Mouse (Mus musculus): ENCODE results near the gene Scrn2.
A peak's percentile ranks its signal among the peaks of the same experiment; 100 is the strongest.

Gene Scrn2

GRCm38 (mm10) chr11:97018583-97019344 lies 11.0 kb upstream of the Scrn2 start:
- peak; percentile 54 to 63 for DNase-seq

GRCm38 (mm10) chr11:97019345-97019708 lies 10.4 kb upstream of the Scrn2 start:
- no peak for DNase-seq

- peak; percentile 24 to 45 for DNase-seq
Measured at GRCm38 (mm10) chr11:97021121-97021765, 8.5 kb upstream of the Scrn2 start.

GRCm38 (mm10) chr11:97021873-97022484 lies 7.8 kb upstream of the Scrn2 start:
- DNase-seq = peak; percentile 87 to 92

- DNase-seq = peak in 1 of 2 experiments; percentile 40
Measured at GRCm38 (mm10) chr11:97024977-97025376, 4.8 kb upstream of the Scrn2 start.

DNA sequence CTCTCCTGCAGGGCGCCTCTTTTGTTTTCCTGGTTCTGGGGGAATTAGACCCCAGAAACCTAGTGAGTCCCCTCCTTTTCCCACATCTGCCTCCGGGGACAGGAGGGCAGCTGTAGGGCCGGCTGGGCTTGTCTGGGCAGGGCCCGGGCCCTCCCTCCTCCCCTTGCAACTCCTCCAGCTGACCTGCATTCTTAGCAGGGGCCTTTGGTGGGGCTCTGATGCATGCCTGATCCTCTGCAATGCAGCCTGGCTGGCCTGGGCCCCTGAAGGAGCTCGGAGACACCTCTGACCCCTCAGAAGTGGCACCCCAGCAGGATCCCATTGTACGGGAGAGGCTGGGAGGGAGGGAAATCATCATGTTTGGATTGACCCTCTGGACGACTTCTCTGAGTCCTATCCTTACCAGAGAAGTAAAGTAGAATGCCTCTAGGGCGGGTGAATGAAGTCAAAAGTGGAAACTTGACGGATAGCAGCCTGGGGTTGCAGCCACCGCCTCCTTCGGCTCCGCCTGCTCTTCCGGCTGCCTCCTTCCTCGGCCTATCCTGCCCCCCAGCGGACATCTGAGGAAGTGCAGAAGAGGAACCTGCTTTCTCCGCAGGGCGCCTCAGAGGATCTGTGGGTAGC lies 3.9 kb upstream of the Scrn2 start:
- DNase-seq = peak; percentile 93 to 94

DNA sequence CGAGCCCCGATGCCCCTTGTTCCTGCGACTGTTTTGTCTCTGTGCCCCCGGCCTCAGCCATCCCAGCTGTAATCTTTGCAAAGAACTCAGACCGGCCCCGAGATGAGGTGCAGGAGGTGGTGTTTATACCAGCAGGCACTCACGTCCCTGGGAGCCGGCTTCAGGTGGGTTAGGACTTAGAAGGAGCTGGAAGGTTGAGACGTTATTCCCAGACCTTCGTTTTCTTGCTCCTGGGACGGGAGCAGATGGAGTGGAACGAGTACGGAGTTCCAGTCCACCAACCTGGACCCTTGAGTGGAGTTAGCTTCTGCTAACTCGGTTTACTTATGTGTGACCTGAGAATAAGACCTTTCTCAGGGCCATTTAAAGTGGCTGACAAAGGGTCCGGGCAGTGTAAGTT lies 688 bp downstream of the Scrn2 start:
- DNase-seq = no peak

DNA sequence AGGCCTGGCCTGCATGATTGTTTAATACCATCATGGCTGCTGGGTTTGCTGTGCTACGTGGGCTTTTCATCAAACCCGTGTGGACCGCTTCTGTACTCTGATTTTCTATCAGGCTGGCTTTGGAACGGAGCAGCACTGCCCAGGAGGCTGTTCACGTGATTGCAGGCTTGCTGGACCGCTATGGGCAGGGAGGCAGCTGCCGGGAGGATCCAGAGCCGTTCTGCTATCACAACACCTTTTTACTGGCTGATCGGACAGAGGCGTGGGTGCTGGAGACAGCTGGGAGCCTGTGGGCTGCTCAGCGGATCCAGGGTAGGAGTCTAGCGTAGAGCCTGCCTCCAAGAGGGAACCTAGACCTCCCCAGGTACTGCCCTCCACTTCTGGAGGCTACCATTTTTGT lies 2.2 kb downstream of the Scrn2 start:
- peak; percentile 34 to 59 for DNase-seq

GRCm38 (mm10) chr11:97032499-97032898 lies 2.8 kb downstream of the Scrn2 start:
- no peak for DNase-seq

- DNase-seq = no peak
Measured at GRCm38 (mm10) chr11:97033781-97034180, 4.0 kb downstream of the Scrn2 start.

- DNase-seq = peak in 1 of 2 experiments; percentile 32
Measured at GRCm38 (mm10) chr11:97036141-97036540, 6.4 kb downstream of the Scrn2 start.

DNA sequence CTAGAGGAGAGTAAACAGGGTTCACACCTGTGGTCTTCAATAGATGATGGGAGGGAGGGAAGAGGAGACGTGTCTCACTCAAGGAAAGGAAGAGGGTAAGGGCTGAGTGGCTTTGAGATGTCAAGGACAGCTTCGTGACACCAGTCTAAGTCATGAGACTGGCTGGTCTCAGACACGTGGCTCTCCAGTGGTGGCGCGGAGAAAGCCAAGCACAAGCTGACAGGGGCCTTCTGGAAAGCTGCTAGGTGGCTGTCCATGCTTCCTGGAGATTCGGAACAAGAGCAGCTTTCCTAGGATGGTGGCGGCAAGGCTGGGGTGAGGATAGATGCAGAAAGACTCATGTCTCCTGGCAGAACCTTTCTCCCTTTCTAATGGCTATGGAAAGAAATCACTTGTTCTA lies 9.1 kb downstream of the Scrn2 start:
- DNase-seq = no peak

DNA sequence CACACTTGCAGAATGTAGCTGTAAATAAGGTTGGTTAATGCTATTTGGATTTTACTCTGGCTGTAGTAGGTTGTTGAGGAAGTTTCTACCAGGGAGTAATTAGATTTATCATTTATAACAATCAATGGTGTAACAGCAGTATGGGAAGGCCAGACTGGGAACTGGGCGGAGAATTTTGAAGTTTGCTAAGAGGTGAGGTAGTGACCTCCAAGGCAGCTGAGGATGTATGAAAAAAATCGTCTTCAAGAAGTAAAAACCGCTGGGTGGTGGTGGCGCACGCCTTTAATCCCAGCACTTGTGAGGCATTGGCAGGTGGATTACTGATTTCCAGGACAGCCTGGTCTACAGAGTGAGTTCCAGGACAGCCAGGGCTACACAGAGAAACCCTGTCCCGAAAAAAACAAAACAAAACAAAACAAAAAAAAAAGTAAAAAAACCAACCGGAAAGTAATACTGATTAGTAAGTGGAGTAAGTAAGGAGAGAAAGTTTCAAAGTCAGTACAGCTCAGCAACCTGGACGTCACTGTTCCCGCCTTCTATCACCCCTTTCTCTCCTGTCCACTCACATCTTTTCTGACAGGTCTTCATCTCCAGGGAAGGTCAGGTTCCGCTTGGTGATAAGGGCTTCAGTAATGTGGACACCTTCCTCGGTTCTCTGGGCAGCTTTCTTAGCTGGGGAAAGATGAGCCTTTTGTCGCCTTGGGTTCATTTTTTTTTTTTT lies 10.7 kb downstream of the Scrn2 start:
- DNase-seq = no peak

- peak; percentile 95 for DNase-seq
Measured at GRCm38 (mm10) chr11:97041022-97041899, 11.5 kb downstream of the Scrn2 start, which contains the start of the genes Lrrc46 and Mrpl10. Lrrc46 (minus strand) TSS chr11:97041407. Mrpl10 (plus strand) TSS chr11:97041560.

DNA sequence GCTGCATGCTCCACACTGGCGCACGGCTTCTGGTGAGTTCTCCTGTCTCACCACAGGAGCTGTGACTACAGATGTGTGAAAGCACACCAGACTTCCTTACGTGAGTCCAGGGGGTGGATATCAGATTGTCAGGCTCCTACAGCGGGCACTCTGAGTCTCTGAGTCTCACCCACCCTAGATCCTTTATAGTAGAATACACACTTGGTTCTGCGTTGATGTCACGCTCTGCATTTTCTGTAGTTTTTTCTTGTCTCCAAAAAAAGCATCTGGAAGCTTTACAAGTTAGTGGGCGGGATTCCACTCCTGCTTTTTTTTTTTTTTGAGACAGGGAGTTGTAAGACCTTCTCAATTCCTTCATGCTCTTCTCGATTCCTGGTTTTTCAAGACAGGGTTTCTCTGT lies 15.2 kb downstream of the Scrn2 start:
- DNase-seq = no peak

GRCm38 (mm10) chr11:97045861-97046260 lies 16.1 kb downstream of the Scrn2 start:
- DNase-seq = no peak

GRCm38 (mm10) chr11:97048090-97048650 lies 18.4 kb downstream of the Scrn2 start:
- no peak for DNase-seq

DNA sequence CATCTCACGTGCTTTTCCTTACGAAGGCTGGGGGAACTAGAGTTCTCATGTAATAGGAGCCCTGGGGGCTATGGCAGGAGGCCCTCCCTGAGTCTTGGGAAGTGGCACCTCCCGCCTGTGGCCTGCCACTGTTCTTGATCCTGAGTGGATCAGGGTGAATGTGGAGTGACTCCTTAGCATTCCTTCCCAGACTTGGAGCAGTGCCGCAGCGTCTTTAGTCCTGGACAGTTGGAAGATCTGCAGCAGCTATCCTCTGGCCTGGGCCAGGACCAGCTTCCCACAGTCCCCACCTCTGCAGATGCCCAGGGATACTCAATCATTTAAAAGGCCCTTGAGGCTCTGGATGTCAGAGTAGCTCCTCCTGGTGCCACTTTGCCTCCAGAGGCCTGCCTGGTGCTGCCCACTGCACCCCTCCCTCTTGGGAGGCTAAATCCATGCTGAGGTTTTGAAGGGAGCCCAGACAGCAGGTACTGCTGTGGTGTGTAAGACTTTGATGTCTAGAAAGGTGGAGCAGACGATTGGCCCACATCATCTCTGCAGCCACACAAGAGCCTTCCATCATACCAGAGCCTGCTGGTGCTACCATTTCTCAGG lies 19.9 kb downstream of the Scrn2 start:
- no peak for DNase-seq

DNA sequence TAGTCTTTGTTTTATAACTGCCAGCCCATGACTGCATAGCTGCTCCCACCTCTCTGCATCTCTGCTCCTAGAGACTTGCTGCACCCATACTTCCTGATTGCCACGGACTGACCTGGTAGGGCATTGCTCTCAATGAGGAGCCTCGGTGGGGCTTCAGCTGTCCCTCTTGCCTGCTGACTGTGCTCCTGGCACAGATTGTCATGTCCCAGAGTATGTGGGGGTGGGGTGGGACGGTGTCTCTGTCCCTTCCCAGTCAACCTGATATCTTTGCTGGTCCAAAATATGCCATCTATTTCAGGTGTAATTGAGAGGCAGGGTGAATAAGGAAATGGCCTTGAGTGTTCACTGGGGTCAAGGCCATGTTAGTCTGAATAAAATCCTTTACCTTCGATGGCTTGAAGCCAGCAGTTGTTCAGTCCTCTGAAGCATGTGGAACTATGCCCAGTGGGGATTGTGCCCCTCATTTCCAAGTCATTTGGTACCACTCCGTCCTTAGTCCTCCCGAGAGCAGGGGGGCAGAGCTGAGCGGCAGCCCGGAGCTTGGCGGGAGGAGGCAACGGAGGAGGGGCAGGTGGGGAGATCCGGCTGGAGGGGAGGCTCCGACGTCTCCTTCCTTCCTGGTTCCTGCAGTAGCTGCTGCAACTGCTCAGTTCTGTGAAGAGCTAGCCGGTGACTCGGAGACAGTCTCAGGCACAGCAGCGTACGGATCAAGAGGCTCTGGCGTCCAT lies 20.6 kb downstream of the Scrn2 start, which contains the start of gene Osbpl7:
Osbpl7 (plus strand) TSS at position 413 of the 728 bp plus-strand sequence.
- peak; percentile 85 to 88 for DNase-seq

Measured in kidney, postnatal 4 days (tissue).